In genomic region chr7:25816241-25816919, GRCm38 (mm10) we compare ENCODE assay signal across 8 mouse cellular contexts. TPM values are rescaled to one million over a fixed set of nuclear protein-coding genes. Genes with fewer than 3 reads are reported as not detected.
DNase-seq lines count a peak whose midpoint lies in the region; ATAC-seq and TF ChIP-seq lines count a peak whose summit lies in the region.

Cyp2s1 (minus strand) TSS chr7:25816913.

- H3K9ac ChIP-seq in kidney, postnatal 0 days (ENCODE audit: low read depth, low read length): peak within 1 kb of the TSS; percentile 76

- peaks cover 3% of the 10 kb centered on the region; the same call in 1 of the 2 replicates for H3K4me1 ChIP-seq in kidney, postnatal 0 days (replicated peaks; ENCODE audit: insufficient read depth, low read length)

- H3K9me3 ChIP-seq in kidney, postnatal 0 days (replicated peaks; ENCODE audit: low read length): no peaks in the 10 kb centered on the region

- H3K27ac ChIP-seq in kidney, postnatal 0 days: peak within 1 kb of the TSS; percentile 26; the same call in 1 of the 2 replicates

- H3K36me3 ChIP-seq in kidney, postnatal 0 days (ENCODE audit: insufficient read depth, low read length): no peaks in the 10 kb centered on the region

- no peak for TF ChIP-seq CTCF in kidney, postnatal 0 days (IDR thresholded peaks at IDR 0.05; ENCODE audit: low read depth)

- peak within 1 kb of the TSS; percentile 86 for H3K4me2 ChIP-seq in kidney, postnatal 0 days (ENCODE audit: low read length)

- peak within 1 kb of the TSS; percentile 57 for H3K4me3 ChIP-seq in kidney, postnatal 0 days (replicated peaks; ENCODE audit: low read depth, low read length)

- no peaks in the 10 kb centered on the region for H3K27me3 ChIP-seq in kidney, postnatal 0 days (ENCODE audit: insufficient read depth, low read length)

- DNase-seq in adrenal gland, postnatal 14 days: peak; percentile 47
- no peak for DNase-seq in adrenal gland, postnatal 4 days (ENCODE audit: low spot score in 2 of 2)
- DNase-seq in WW6 (ENCODE audit: low read depth, low spot score): peak; percentile 81
- peak; percentile 29 for DNase-seq in forelimb bud, embryonic 11.5 days (ENCODE audit: low read depth, low spot score)
- peak; percentile 53 for DNase-seq in kidney, postnatal 0 days (ENCODE audit: low spot score)
- DNase-seq in lung, postnatal 25 days (ENCODE audit: low spot score): peak; percentile 67
- DNase-seq in right cerebral cortex, postnatal 25 days: peak; percentile 23
- DNase-seq in cerebellum, adult 9-11 months: no peak

- ATAC-seq in kidney, postnatal 0 days (replicated peaks; ENCODE audit: low FRiP score, low read depth): peak; percentile 59

- WGBS in kidney, postnatal 0 days: 1% methylated on average over 40 of the region's 40 CpGs

RNA-seq across cellular contexts. Expression of gene Cyp2s1, which starts in this region (rescaled TPM):
- total RNA-seq in adrenal gland, postnatal 14 days (2021): 2.9 and 3.3 TPM in 2 replicates
- total RNA-seq in adrenal gland, postnatal 4 days (2021): 1 to 10 TPM; 4.8 to 7.7 TPM
- 25.4 and 26.7 TPM in 2 replicates for polyA plus RNA-seq in kidney, postnatal 0 days (2015; fragmentation: Nextera tagmentation; extraction: Ambion mirVana)

Comparison
In these comparisons a context has a peak if more than half of its experiments do, and no peak if none do; other contexts are left out.
1. DNase-seq: peak in adrenal gland, postnatal 14 days (single experiment), WW6 (single experiment), forelimb bud, embryonic 11.5 days (single experiment), kidney, postnatal 0 days (single experiment), lung, postnatal 25 days (single experiment) and right cerebral cortex, postnatal 25 days (single experiment); none in adrenal gland, postnatal 4 days (0 of 2) and cerebellum, adult 9-11 months (single experiment).